Mouse (Mus musculus): ENCODE results near the gene Sart1.

DNA sequence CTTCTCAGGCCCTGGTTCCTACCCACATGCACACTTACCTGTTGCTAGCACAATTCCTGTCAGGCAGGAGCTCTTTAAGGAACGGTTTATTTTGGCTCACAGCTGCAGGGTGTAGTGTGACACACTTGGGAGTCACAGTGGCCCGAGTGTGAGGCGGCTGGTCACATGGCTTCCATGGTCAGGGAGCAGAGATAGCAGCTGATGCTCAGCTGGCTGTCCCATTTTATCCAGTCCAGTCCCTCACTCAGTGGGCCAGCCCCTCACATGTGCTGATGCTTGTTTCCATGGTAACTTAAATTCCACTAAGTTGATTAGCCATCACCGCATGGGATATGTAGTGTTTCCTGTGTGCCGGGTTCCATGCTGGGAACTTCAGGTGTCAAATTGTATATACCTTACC lies 23.5 kb upstream of the Sart1 start:
- TF ChIP-seq CTCF (IDR thresholded peaks at IDR 0.05; ENCODE audit: low read depth) (no peak), EP300 (IDR thresholded peaks at IDR 0.05; ENCODE audit: low read depth) (no peak)
